Mouse (Mus musculus) C2C12 (cell line): ENCODE results near the gene Gm15128. TPM values are rescaled to one million over a fixed set of nuclear protein-coding genes. Genes with fewer than 3 reads are reported as not detected.
"Not testable (repeated sequence)": the region's sequence is repeated elsewhere in the genome, so short reads cannot be mapped to it uniquely, and the experiment has no call there.

Experiments used
- H3K27me3 ChIP-seq: one replicate; pipeline ENCODE4 v1.6.1; 2011; ENCODE audit not compliant: control insufficient read depth, insufficient read depth, insufficient read length
- H3K36me3 ChIP-seq: one replicate; pipeline ENCODE4 v1.6.1; 2011; ENCODE audit not compliant: control insufficient read depth, insufficient read depth
- H3K4me3 ChIP-seq: one replicate; pipeline ENCODE4 v1.5.1; 2011; ENCODE audit warnings: mild to moderate bottlenecking, control low read depth; ENCODE audit not compliant: poor library complexity, insufficient read depth, severe bottlenecking
- H3K79me2 ChIP-seq: one replicate; pipeline ENCODE4 v1.6.1; 2011; ENCODE audit not compliant: control insufficient read depth, insufficient read depth
- H3K79me3 ChIP-seq: one replicate; pipeline ENCODE4 v1.6.1; 2011; ENCODE audit warnings: low read depth, control low read depth
- H3ac ChIP-seq: one replicate; pipeline ENCODE3; 2011; ENCODE audit warnings: low read depth; ENCODE audit not compliant: control insufficient read depth, insufficient read length
- long read RNA-seq, 2 experiments: library from polyadenylated mRNA; unstranded; transcript quantifications; one replicate each; pipeline ENCODE4 v2.0.0; 2019 to 2020
- polyA plus RNA-seq: library from polyadenylated mRNA; unstranded; fragments of >200 nt; fragmentation: generic; extraction: Trizol; gene quantifications from one replicate; pipeline ENCODE4 v1.2.1, GENCODE M21; 2012; ENCODE audit warnings: missing spikeins

The Gm15128 gene
- 0.11 TPM for polyA plus RNA-seq
- long read RNA-seq, experiment 1 = 0 reads
- long read RNA-seq, experiment 2, partial matches to known transcripts = 0 of 1 reads
- long read RNA-seq, experiment 2, other reads (novel, unspliced or antisense) = 0 of 1 reads

GRCm38 (mm10) chrX:147765691-147766090 is at the start of gene Gm15128:
Gene Gm15128 (plus strand): TSS chrX:147765991.
- H3ac ChIP-seq, H3K79me3 ChIP-seq, H3K27me3 ChIP-seq, H3K4me3 ChIP-seq, H3K36me3 ChIP-seq, H3K79me2 ChIP-seq: not testable (repeated sequence)

Other genes starting within 250 kb of the Gm15128 start
- 4.2 TPM for gene Lrch2, start 211.9 kb upstream of the Gm15128 start, polyA plus RNA-seq
- not detected for gene Gm15080, start 227.0 kb downstream of the Gm15128 start, polyA plus RNA-seq